Mouse (Mus musculus) layer of hippocampus, adult 18-20 months (tissue): ENCODE data around the gene Cln6. TPM values are rescaled to one million over a fixed set of nuclear protein-coding genes. Genes with fewer than 3 reads are reported as not detected.
A peak's percentile ranks its signal among the peaks of the same experiment; 100 is the strongest.
"Not testable (repeated sequence)": the region's sequence is repeated elsewhere in the genome, so short reads cannot be mapped to it uniquely, and the experiment has no call there.

Source experiments
- DNase-seq, 2 experiments: peaks; one replicate each; pipeline ENCODE4 v3.0.0; 2022; ENCODE audit warnings: low spot score in 2 of 2
- total RNA-seq, 2 experiments: library from RNA; stranded (reverse); gene quantifications; 2 replicates each; pipeline ENCODE4 v1.2.3; 2021

Cln6 gene
- total RNA-seq, 2 experiments from 2014 or later = 10.2 to 13.5 TPM

- DNase-seq = peak; percentile 90 to 94
Observed at GRCm38 (mm10) chr9:62828662-62829086, 9.9 kb upstream of the Cln6 start.

GRCm38 (mm10) chr9:62829877-62830276, 8.7 kb upstream of the Cln6 start:
- DNase-seq = no peak

DNA sequence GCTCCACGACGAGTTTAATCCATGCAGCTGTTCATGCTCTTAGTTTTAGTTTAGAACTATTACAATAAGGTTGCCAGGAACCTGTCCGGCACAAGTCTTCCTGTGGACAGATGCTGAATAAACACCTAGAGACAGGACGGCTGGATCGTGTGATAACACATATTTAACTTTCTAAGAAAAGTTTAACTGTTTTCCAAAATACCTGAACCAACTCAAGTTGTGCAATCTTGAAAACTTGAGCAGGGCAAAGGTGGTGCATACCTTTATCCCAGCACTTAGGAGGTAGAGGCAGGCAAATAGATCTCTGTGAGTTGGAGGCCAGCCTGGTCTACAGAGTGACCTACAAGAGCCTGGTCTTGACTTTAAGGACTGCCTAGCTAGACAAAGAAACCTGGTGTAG, 3.7 kb upstream of the Cln6 start:
- DNase-seq = no peak

DNA sequence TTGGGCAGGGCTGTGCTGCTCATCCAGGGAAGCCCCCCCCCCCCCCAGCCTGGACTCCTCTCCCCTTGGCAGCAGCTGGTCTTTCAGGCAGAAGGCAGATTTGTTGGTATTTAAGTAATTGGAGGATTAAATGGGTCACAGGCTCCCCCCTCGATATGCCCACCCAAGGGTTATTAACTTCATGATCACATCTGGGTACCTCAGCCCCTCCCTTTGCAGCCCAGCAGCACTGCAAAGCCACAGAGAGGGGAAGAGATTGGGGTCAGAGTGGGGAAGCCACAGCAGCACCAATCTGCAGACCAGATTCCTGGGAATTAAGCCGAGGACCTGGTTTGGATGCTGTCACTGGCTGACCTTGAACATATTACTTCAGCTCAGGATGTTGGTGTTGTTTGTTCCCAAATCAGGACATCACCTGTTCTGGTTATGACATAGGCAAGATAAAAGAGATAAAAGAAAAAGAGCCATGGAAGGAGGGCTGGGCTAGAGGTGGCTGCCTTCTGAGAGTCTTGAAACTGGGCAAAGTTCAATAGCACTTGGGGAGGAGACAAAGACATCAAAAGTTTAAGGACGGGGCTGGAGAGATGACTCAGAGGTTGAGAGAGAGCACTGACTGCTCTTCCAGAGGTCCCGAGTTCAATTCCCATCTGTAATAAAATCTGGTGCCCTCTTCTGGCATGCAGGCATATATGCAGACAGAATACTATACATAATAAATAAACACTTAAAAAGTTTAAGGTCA, 2.7 kb upstream of the Cln6 start:
- DNase-seq = no peak

DNA sequence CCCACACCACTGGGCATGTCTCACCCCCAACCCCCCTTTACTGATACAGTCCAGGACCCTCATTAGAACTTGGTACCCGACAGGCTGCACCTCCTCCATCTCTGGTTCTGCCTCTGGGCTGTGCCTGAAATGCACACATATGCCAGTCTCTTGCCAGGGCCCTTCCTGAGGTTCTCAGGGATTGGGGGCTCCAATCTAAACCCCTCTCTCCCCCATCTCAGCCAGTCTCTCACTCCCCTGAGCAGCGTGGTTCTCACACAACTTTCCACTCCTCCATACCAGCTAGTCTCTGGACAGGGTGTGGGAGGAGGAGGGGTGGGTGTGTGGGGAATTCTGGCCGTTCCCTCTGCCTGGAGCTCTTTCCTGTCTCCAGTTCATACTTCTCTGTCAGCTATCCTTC, 974 bp upstream of the Cln6 start:
- DNase-seq = no peak

DNA sequence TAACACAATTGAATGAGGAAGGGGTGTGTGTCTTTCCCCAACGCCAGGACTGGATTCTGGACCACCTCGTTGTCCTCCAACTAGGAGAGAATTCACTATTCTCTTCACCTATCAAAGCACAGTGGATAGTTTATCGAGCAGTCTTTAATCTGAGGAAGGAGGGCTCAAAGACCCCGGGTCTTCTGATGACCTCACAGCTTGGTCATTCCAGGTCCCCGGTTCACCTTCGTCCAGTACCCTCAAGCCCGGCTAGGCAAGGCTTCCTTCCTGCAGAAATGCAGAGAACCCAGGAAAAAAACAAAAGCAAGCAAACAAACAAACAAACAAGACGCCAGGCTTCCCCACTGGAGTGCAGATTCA, 459 bp upstream of the Cln6 start:
- DNase-seq = no peak

GRCm38 (mm10) chr9:62839172-62839770, 686 bp downstream of the Cln6 start:
- DNase-seq = no peak

GRCm38 (mm10) chr9:62843356-62844024, 4.9 kb downstream of the Cln6 start:
- no peak for DNase-seq

DNA sequence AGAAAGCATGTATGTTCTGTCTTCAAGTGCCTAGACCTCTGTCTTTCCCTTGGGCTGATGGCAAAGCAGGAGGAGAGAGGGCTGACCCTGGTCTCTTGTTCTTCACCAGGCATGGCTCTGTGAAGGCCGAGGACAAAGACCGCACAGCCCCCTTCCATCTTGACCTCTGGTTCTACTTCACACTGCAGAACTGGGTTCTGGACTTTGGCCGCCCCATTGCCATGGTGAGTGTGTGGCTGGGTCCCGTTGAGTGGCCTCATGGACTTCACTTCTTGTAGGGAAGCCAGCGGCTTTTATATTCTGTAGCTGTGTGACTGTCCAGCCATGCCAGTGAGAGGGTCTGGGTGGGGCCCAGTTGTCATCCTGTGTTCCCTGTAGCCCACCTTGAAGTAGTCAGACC, 5.9 kb downstream of the Cln6 start:
- DNase-seq = no peak

DNA sequence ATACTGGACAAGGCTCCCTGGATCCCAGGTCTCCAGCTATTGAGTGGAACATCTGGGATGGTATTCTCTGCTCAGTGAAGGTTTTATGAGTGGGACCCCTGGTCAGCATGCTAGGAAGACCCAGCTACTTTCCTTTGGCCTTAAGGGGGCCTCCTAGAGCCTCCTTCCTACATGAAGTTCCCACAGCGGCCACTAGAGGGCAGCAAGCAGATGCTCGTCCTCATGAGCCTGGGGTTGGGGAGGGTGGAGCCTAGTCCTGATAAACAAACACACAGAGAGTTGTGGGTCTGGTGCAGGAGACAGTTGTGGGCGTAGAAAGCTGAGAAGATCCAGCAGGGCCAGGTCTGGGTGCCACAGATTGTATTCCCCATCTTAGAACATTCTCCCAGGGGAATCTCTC, 9.1 kb downstream of the Cln6 start:
- peak; percentile 84 to 94 for DNase-seq

DNA sequence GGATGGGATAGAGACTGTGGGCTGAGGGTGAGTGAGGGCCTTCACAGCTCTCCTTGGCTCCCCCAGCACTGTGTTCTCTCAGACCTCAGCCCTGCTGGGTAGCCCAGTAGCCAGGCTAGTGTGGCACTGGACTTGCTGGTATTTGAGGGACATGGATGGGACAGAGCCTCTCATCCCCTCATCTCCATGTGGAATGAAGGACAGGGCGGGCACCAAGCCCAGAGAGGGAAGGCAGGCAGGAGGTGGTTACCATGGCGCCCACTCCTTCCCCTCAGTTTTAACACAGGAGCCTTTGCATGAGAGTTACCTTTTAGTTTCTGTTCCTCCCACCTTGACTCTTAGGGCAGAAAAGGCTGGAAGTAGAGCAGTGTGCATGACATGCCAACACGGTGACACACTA, 10.1 kb downstream of the Cln6 start:
- peak; percentile 27 to 35 for DNase-seq

DNA sequence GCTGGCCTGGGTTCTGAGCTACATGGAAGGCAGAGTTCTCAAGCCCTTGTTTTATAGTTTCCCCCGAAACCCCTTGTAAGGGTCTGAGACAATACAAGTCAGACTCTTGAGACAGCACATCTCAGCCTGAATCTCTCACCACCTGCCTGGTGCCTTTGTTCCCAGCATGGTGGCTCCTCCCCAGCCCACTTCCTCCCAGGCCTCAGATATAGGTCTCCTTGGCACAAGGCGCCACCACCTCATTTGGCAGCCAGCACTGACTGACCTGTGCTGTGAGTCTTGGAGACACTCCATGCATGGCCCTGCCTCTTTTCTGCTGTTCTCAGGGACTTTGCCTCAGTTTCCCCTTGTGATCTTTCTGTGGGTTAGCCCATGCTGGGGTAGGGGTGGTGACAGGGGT, 13.0 kb downstream of the Cln6 start:
- DNase-seq = no peak

- DNase-seq = no peak
Observed at GRCm38 (mm10) chr9:62854483-62854882, 15.9 kb downstream of the Cln6 start.

GRCm38 (mm10) chr9:62857216-62857615, 18.6 kb downstream of the Cln6 start:
- no peak for DNase-seq

- no peak for DNase-seq
Observed at GRCm38 (mm10) chr9:62857719-62858261, 19.2 kb downstream of the Cln6 start, which contains the start of gene Calml4. Gene Calml4, plus strand, starts transcription at chr9:62858080.

DNA sequence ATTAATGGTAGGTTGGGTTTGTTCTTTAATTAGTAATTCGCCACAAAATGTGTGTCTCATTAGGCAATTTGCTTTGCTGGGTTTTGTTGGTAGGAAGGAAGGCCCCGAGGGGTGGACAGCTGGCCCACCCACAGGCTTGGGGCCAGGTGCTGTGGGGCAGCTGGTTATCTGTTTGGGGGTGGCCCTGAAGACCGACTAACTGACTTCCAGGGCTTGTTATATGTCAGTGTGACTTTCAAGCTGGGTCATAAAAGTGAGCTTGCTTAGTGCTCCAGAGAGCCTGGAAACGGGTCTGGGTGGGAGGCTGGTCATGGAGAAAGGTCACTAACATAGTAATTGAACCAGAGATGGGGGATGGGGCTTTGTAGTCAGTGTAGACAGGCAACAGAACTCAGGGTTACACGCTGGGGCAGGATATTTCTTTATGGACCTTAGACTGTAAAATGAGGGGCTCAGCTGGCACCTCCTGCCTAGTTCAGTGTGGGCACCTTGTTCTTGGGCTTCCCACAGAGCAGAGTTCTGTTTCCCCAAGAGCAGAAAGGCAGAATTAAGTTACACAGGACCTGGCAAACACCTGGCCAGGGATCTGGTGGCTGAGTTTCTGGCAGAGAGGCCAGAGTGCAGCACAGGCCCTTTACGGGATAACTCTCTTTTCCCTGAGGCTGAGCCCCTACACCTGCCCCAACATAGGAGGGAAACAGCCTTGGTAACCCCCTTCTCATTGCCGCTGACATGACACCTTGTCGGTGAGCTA, 19.9 kb downstream of the Cln6 start:
- DNase-seq = no peak

DNA sequence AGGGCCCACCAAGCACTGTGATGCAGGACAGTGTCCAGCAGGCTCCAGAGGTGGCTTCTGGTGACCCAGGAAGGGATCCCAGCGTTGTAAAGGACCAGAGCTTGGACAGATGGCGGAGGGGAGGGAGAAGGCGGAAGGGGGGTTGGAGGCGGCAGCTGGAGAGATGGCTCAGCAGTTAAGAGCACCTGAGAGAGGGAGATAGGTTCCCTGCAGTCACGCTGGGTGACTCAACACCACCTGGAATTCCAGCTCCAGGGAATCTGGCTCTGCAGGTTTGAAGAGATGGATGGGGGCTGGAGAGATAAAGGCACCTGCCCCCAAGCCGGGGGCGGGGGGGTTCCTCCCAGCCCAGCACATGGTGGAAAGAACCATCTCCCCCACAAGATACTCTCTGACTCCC, 21.5 kb downstream of the Cln6 start:
- not testable (repeated sequence) for DNase-seq

GRCm38 (mm10) chr9:62860866-62861265, 22.3 kb downstream of the Cln6 start:
- DNase-seq = no peak

GRCm38 (mm10) chr9:62869236-62869635, 30.7 kb downstream of the Cln6 start:
- not testable (repeated sequence) for DNase-seq

DNA sequence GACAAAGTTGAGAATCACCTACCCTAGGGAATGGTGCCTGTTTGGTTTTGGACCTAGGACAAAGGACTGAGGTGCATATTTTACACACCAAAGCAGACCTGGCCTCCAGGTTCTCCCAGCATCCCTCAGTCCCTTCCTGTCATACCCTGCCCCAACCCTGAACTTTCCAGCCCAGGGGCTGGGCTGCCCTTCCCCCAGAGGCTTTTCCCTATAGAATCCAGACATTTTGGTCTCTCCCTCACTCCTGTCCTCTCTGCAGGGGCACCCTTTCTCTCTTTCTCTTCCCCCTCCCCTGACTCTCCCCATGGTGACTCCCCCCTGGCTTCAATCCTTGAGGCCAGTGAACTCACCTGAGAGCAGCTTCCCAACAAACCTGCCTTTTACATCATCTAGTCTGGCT, 32.1 kb downstream of the Cln6 start:
- no peak for DNase-seq

DNA sequence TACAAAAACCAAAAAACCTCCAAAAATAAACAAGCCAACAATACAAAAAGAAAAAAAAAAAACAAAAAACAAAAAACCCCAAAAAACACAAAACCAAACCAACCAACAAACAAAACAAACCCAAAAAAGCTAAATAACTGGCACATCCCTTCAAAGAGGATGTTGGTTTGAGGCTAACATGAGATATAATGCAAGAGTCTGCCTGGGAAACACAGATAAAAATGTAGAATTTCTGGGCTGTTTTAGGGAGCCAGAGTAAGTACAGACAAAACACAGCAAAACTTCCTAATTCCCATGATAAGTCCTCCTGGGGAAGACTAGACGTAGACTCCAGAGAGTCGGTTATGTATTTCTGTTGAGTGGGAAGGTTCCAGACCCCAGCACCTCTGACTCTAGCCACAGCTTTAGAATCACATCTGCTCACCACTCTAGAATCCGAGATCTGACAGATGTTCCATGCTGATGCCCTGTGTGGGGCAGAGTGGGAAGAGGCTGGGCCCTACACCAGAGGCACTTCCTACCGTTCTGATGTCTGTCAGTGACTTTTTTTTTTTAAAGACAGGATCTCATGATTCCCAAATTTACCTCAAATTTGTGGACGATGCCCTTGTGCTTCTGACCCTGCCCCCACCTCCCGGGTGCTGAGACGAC, 38.5 kb downstream of the Cln6 start:
- DNase-seq = no peak
